Mouse (Mus musculus) testis, adult 2 months (tissue): Measurements from ENCODE around the gene Lif.

ENCODE experiments used
- CTCF ChIP-seq: fragments of 200-500 bp; IDR thresholded peaks from 2 replicates; pipeline ENCODE4 v1.5.1; 2012; ENCODE audit warnings: low read depth, mild to moderate bottlenecking, inconsistent platforms, low read length, moderate library complexity; ENCODE audit not compliant: control insufficient read depth, insufficient read depth, insufficient replicate concordance
- POLR2A ChIP-seq: fragments of 200-500 bp; IDR thresholded peaks from 2 replicates; pipeline ENCODE4 v1.6.1; 2012; ENCODE audit warnings: low read depth, mild to moderate bottlenecking, inconsistent platforms, low read length, moderate library complexity; ENCODE audit not compliant: control insufficient read depth

DNA sequence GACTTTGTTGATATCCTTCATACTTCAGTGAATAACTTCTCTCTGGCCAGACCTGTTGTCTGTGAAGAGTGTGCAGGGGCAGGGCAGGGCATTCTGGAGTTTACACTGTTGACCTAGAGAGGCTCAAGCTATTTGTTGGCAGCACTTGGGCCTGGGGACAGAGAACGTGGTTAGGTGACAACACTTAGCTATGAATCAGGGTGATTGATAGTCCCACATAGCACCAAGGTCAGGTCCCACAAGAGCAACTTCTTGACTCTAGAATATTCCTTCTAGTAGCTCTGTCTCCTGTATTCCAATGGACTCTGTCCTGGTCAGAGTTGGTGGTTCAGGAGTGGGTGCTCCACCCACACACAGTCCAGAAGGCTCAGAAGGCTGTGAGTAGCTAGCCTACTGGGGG, 46.6 kb upstream of the Lif start:
- TF ChIP-seq CTCF (no peak), POLR2A (no peak)
